Mouse (Mus musculus): ENCODE data around the gene Nadk2. TPM values are rescaled to one million over a fixed set of nuclear protein-coding genes. Genes with fewer than 3 reads are reported as not detected.

The Nadk2 gene
- polyA plus RNA-seq, 1 experiment from 2014 or later: 85.7 TPM

DNA sequence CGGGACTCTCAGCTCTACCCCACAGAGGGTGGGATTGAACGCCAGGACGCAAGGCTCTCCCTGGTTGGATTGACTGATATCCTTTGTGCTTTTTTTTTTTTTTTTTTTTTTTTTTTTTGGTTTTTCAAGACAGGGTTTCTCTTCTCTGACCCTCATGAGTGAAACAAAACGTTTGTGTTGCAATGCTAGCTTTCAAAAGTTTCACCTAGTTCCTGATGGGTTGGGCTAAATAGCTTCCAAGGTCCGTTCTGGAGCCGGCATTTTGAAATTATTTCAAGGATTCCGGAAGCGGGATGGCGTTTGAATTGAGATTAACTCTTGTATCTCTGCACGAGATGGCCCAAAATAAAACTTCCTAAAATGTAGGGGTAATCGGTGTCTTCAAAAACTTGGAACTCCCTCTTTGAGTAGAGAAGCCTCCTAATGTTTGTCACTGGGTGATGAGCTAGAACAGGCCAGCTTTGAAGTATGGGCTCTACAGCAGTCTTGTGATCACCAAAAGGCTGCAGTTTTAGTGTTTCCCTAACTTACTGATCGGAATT lies 2.1 kb downstream of the Nadk2 start:
- peaks cover 45% of the 10 kb centered on the region for H3K4me1 ChIP-seq (ENCODE audit: control insufficient read depth, low read depth, low read length)
- peak overlapping the region; percentile 98 for H3K27ac ChIP-seq (ENCODE audit: low read length)
- no peaks in the 10 kb centered on the region for H3K27me3 ChIP-seq (ENCODE audit: control insufficient read depth, insufficient read depth, low read depth, low read length)
- H3K9ac ChIP-seq (ENCODE audit: low read depth, low read length): peak overlapping the region; percentile 100
- H3K36me3 ChIP-seq (ENCODE audit: control insufficient read depth, insufficient read depth): no peaks in the 10 kb centered on the region
- WGBS (ENCODE audit: insufficient replicate concordance): 6% methylated on average over 12 of the region's 12 CpGs
- peak overlapping the region; percentile 89 for H3K4me2 ChIP-seq (ENCODE audit: low read depth, low read length)
- peak overlapping the region; percentile 100 for H3K4me3 ChIP-seq (ENCODE audit: low read depth, low read length)
- ATAC-seq (ENCODE audit: low read depth): no peak
- H3K9me3 ChIP-seq (replicated peaks; ENCODE audit: control insufficient read depth, low read length): no peaks in the 10 kb centered on the region

DNA sequence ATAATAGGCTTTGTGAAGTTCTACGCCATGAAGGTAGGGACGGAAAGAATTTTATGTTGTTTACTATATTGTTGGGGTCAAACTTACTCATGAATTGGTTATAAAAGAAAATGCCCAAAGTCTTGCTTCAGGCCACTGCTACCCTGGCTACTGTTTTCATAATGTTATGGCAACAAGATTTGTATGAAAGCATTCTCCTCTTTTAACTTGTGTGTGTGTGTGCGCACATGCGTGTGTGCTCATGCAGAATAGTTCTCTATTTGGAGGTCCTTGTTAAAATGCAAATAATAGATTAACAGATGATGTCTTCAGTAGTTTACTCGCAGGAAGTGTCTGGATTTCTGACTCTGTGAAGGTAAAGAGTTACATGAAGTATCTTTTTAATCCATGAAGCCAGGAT lies 2.6 kb downstream of the Nadk2 start:
- H3K9me3 ChIP-seq (replicated peaks; ENCODE audit: control insufficient read depth, low read length): no peaks in the 10 kb centered on the region
- peak overlapping the region; percentile 98 for H3K27ac ChIP-seq (ENCODE audit: low read length)
- H3K36me3 ChIP-seq (ENCODE audit: control insufficient read depth, insufficient read depth): no peaks in the 10 kb centered on the region
- H3K4me3 ChIP-seq (ENCODE audit: low read depth, low read length): peak overlapping the region; percentile 100
- H3K4me2 ChIP-seq (ENCODE audit: low read depth, low read length): peak overlapping the region; percentile 89
- H3K27me3 ChIP-seq (ENCODE audit: control insufficient read depth, insufficient read depth, low read depth, low read length): no peaks in the 10 kb centered on the region
- peak overlapping the region; percentile 100 for H3K9ac ChIP-seq (ENCODE audit: low read depth, low read length)
- peaks cover 49% of the 10 kb centered on the region for H3K4me1 ChIP-seq (ENCODE audit: control insufficient read depth, low read depth, low read length)
- no peak for ATAC-seq (ENCODE audit: low read depth)
- 24% methylated on average over 5 of the region's 5 CpGs for WGBS (ENCODE audit: insufficient replicate concordance)

DNA sequence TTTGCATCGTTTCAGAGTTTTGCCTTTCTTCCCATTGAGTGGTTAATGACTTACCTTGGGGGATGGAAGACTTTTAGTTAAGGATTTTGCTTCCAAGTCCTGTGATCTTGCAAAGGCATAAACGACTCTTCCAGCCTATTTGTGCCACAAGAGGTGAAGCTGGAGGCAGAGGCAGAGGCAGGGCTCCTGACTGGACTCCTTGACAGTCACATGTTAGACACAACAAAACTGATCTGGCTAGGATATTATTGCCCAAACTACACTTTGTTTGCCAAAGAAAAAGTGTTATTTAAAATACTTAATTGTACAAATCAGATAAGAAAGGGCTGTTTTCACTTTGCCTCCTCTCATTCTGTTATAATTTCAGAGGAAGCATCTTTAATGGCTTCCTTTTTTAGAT lies 3.1 kb downstream of the Nadk2 start:
- WGBS (ENCODE audit: insufficient replicate concordance): 7% methylated on average over 2 of the region's 2 CpGs
- peak overlapping the region; percentile 100 for H3K4me3 ChIP-seq (ENCODE audit: low read depth, low read length)
- no peak for ATAC-seq (ENCODE audit: low read depth)
- H3K27ac ChIP-seq (ENCODE audit: low read length): peak overlapping the region; percentile 98
- no peaks in the 10 kb centered on the region for H3K27me3 ChIP-seq (ENCODE audit: control insufficient read depth, insufficient read depth, low read depth, low read length)
- no peaks in the 10 kb centered on the region for H3K36me3 ChIP-seq (ENCODE audit: control insufficient read depth, insufficient read depth)
- H3K4me1 ChIP-seq (ENCODE audit: control insufficient read depth, low read depth, low read length): peaks cover 52% of the 10 kb centered on the region
- H3K4me2 ChIP-seq (ENCODE audit: low read depth, low read length): peak overlapping the region; percentile 89
- H3K9me3 ChIP-seq (replicated peaks; ENCODE audit: control insufficient read depth, low read length): no peaks in the 10 kb centered on the region
- peak overlapping the region; percentile 100 for H3K9ac ChIP-seq (ENCODE audit: low read depth, low read length)

DNA sequence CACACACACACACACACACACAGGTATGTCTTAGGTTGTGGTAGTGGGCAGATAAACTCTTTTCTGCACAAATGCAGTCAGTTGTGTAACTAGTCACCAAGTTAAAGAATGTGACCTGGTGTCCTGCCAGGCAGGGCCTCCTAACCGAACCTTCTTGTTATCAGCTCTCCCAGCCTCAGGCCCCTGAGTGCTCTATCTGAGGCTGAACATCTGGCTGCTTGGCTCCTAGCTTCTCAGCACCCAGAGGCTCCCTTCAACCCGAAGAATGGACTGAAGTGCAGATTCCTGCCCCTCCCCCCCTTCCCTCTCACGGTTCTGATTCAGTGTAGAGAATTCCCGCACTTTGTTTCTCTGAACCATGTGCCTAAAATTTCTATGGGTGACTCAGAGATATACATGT lies 3.6 kb downstream of the Nadk2 start:
- peak overlapping the region; percentile 100 for H3K4me3 ChIP-seq (ENCODE audit: low read depth, low read length)
- 5% methylated on average over 4 of the region's 4 CpGs for WGBS (ENCODE audit: insufficient replicate concordance)
- ATAC-seq (ENCODE audit: low read depth): peak; percentile 73
- peak overlapping the region; percentile 98 for H3K27ac ChIP-seq (ENCODE audit: low read length)
- H3K9ac ChIP-seq (ENCODE audit: low read depth, low read length): peak overlapping the region; percentile 75
- H3K9me3 ChIP-seq (replicated peaks; ENCODE audit: control insufficient read depth, low read length): no peaks in the 10 kb centered on the region
- H3K27me3 ChIP-seq (ENCODE audit: control insufficient read depth, insufficient read depth, low read depth, low read length): no peaks in the 10 kb centered on the region
- H3K36me3 ChIP-seq (ENCODE audit: control insufficient read depth, insufficient read depth): no peaks in the 10 kb centered on the region
- peaks cover 53% of the 10 kb centered on the region for H3K4me1 ChIP-seq (ENCODE audit: control insufficient read depth, low read depth, low read length)
- peak overlapping the region; percentile 89 for H3K4me2 ChIP-seq (ENCODE audit: low read depth, low read length)

DNA sequence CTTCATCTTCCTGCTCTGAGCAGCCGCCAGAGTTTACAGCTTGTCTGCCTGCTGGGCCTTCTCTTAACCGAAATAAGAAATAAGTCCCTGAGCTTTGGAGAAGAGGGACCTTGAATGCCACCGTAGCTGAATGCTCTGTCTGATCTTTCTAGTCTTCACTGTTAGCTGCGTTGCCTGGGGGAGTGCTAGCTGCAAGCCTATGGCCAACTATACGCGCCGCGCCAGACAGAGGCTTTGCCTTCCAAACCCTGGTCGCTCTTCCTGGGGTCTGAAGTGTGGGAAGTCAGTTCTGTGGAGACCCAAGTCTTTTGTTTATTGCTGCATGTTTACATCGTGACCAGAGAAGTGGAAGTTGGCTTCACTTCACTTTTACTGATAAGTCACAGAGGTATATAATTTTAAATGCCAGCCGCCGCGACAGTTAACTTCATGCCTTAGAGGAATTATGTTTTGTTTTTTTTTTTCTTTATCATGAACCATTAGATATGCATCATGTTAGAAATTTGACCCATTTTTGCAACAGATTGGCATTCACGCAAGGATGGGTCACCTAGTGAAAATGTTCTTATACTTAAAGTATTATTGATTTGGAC lies 4.6 kb downstream of the Nadk2 start:
- 23% methylated on average over 14 of the region's 14 CpGs for WGBS (ENCODE audit: insufficient replicate concordance)

DNA sequence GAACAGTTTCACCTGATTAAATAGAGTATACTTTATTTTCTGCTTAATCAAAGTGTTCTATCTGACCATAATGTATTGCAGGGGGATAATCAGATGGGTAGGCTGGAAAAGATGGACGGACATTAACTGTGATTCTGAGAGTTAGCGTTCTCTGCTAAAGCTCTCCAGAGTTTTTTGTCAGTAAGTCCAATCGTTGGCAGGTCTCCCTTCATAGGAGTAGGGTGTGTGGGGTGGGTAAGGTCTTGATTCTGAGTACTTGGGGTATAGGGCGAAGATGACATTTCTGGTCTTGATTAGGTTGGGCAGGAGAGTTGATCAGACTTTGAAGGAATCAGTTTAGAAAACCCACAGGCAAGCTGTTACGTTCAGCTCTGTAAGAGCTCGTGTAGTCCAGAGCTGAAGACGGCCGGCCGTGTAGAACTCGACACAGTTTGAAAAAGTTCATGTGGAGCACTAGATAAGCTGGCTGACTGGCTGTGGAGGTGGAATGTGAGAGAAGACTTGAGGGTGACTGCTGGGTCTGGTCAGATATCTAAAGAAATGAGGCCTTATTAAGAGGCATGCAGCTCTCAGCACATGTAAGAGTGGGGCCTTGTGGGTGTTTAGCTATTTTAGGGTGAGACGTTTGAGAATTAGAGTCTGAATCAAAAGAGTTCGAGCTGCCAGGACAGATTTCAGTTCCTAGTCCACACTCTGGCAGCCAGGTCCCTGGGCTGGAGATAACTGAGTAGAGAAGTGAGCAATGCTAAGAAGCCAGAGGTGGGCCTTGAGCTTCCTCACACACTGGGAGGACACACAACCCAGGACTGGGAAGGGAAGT lies 7.6 kb downstream of the Nadk2 start:
- ATAC-seq (ENCODE audit: low read depth): peak; percentile 65
- no peaks in the 10 kb centered on the region for H3K27me3 ChIP-seq (ENCODE audit: control insufficient read depth, insufficient read depth, low read depth, low read length)
- peaks cover 71% of the 10 kb centered on the region for H3K4me1 ChIP-seq (ENCODE audit: control insufficient read depth, low read depth, low read length)
- peaks cover 4% of the 10 kb centered on the region; the same call in 1 of the 2 replicates for H3K36me3 ChIP-seq (ENCODE audit: control insufficient read depth, insufficient read depth)
- peak overlapping the region; percentile 71 for H3K9ac ChIP-seq (ENCODE audit: low read depth, low read length)
- H3K27ac ChIP-seq (ENCODE audit: low read length): peak overlapping the region; percentile 99
- WGBS (ENCODE audit: insufficient replicate concordance): 12% methylated on average over 12 of the region's 12 CpGs
- peak overlapping the region; percentile 54 for H3K4me3 ChIP-seq (ENCODE audit: low read depth, low read length)
- H3K4me2 ChIP-seq (ENCODE audit: low read depth, low read length): peak overlapping the region; percentile 72
- H3K9me3 ChIP-seq (replicated peaks; ENCODE audit: control insufficient read depth, low read length): no peaks in the 10 kb centered on the region

More for the DNA sequence above, 4.6 kb downstream of the Nadk2 start:
- H3K36me3 ChIP-seq (ENCODE audit: control insufficient read depth, insufficient read depth): no peaks in the 10 kb centered on the region
- H3K4me2 ChIP-seq (ENCODE audit: low read depth, low read length): peak overlapping the region; percentile 89
- ATAC-seq (ENCODE audit: low read depth): no peak
- peak overlapping the region; percentile 75 for H3K9ac ChIP-seq (ENCODE audit: low read depth, low read length)
- peaks cover 54% of the 10 kb centered on the region for H3K4me1 ChIP-seq (ENCODE audit: control insufficient read depth, low read depth, low read length)
- peak overlapping the region; percentile 98 for H3K27ac ChIP-seq (ENCODE audit: low read length)
- H3K4me3 ChIP-seq (ENCODE audit: low read depth, low read length): peak overlapping the region; percentile 100
- no peaks in the 10 kb centered on the region for H3K9me3 ChIP-seq (replicated peaks; ENCODE audit: control insufficient read depth, low read length)
- no peaks in the 10 kb centered on the region for H3K27me3 ChIP-seq (ENCODE audit: control insufficient read depth, insufficient read depth, low read depth, low read length)

DNA sequence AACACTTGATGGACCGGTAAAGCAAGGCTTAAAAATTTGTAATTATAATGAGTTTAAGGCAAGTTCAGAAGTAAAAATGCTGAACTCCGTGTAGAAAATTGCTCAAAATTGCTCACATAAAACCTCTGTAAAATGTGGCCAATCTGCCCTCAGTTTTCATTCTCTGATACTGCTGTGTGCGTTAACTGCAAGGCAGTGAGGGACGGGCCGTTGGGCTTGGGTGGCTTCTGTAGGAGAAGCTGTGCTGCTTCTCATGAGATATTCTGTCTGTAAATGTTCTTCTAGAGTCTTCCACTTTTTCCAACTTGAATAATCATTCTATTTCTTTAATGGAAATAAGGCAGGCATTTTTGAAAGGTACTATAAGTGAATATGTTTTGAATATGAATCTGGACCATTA lies 8.6 kb downstream of the Nadk2 start:
- Histone ChIP-seq H3K27me3 (ENCODE audit: control insufficient read depth, insufficient read depth, low read depth, low read length) (no peaks in the 10 kb centered on the region), H3K36me3 (ENCODE audit: control insufficient read depth, insufficient read depth) (peaks cover 8% of the 10 kb centered on the region; the same call in 1 of the 2 replicates), H3K9me3 (replicated peaks; ENCODE audit: control insufficient read depth, low read length) (no peaks in the 10 kb centered on the region), H3K4me1 (ENCODE audit: control insufficient read depth, low read depth, low read length) (peaks cover 69% of the 10 kb centered on the region), H3K27ac (ENCODE audit: low read length) (peak overlapping the region; percentile 99), H3K4me2 (ENCODE audit: low read depth, low read length) (peak overlapping the region; percentile 72), H3K4me3 (ENCODE audit: low read depth, low read length) (peak overlapping the region; percentile 54), H3K9ac (ENCODE audit: low read depth, low read length) (peak overlapping the region; percentile 71)
- WGBS (ENCODE audit: insufficient replicate concordance): 19% methylated on average over 5 of the region's 5 CpGs
- ATAC-seq (ENCODE audit: low read depth): no peak

DNA sequence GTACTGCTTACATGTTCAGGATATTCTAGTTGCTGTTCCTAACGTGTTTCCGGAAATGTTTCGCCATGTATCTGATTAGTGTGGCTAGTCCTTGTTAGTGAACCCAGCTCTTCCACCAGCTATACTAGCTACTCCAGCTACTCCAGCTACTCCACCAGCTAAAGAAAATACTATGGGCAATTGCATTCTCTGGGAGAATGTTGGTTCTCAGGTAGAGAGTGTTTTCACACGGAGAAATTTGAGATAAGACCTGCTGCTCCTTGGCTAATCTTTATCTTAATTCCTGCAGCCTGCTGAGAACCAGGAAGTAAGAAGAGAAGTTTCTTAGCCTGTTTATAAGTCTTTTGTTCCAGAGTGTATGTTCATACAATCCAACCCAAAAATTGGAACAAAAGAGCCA lies 9.1 kb downstream of the Nadk2 start:
- Histone ChIP-seq H3K27me3 (ENCODE audit: control insufficient read depth, insufficient read depth, low read depth, low read length) (no peaks in the 10 kb centered on the region), H3K4me3 (ENCODE audit: low read depth, low read length) (peak overlapping the region; percentile 49), H3K9me3 (replicated peaks; ENCODE audit: control insufficient read depth, low read length) (no peaks in the 10 kb centered on the region), H3K4me2 (ENCODE audit: low read depth, low read length) (peak overlapping the region; percentile 72), H3K4me1 (ENCODE audit: control insufficient read depth, low read depth, low read length) (peaks cover 64% of the 10 kb centered on the region), H3K9ac (ENCODE audit: low read depth, low read length) (peak overlapping the region; percentile 54), H3K36me3 (ENCODE audit: control insufficient read depth, insufficient read depth) (peaks cover 11% of the 10 kb centered on the region), H3K27ac (ENCODE audit: low read length) (peak overlapping the region; percentile 92)
- 8% methylated on average over 4 of the region's 4 CpGs for WGBS (ENCODE audit: insufficient replicate concordance)
- ATAC-seq (ENCODE audit: low read depth): peak; percentile 33

DNA sequence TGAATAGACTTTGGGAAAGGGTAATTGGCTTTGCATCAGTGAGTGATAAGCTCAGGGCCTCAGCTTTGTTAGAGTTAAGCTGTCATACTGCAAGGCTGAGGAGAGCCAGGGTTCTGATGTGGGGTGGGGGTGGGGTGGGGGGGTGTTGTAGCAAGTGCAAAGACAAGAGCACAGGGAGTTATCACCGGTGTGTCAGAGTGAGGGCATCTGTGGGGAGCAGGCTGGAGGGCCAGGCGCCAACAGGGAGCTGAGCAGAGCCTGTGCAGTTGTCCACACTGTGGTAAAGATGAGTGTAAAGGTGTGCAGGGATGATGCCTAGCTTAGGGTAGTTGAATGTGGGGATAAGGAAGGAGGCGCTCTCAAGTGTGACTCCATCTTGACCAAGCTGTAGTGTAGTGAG lies 10.2 kb downstream of the Nadk2 start:
- peak overlapping the region; percentile 67 for H3K27ac ChIP-seq (ENCODE audit: low read length)
- H3K36me3 ChIP-seq (ENCODE audit: control insufficient read depth, insufficient read depth): peaks cover 19% of the 10 kb centered on the region
- peak overlapping the region; percentile 72 for H3K4me2 ChIP-seq (ENCODE audit: low read depth, low read length)
- 32% methylated on average over 3 of the region's 3 CpGs for WGBS (ENCODE audit: insufficient replicate concordance)
- peaks cover 60% of the 10 kb centered on the region for H3K4me1 ChIP-seq (ENCODE audit: control insufficient read depth, low read depth, low read length)
- ATAC-seq (ENCODE audit: low read depth): peak; percentile 4; the same call in 1 of the 2 replicates
- no peak overlapping the region for H3K4me3 ChIP-seq (ENCODE audit: low read depth, low read length)
- no peaks in the 10 kb centered on the region for H3K9me3 ChIP-seq (replicated peaks; ENCODE audit: control insufficient read depth, low read length)
- H3K9ac ChIP-seq (ENCODE audit: low read depth, low read length): peak overlapping the region; percentile 25; the same call in 1 of the 2 replicates
- H3K27me3 ChIP-seq (ENCODE audit: control insufficient read depth, insufficient read depth, low read depth, low read length): no peaks in the 10 kb centered on the region

Measured in liver, embryonic 16.5 days (tissue).